Mouse (Mus musculus): ENCODE measurements around the gene H2al1d.
"Not testable (repeated sequence)": the region's sequence is repeated elsewhere in the genome, so short reads cannot be mapped to it uniquely, and the experiment has no call there.

H2al1d gene

DNA sequence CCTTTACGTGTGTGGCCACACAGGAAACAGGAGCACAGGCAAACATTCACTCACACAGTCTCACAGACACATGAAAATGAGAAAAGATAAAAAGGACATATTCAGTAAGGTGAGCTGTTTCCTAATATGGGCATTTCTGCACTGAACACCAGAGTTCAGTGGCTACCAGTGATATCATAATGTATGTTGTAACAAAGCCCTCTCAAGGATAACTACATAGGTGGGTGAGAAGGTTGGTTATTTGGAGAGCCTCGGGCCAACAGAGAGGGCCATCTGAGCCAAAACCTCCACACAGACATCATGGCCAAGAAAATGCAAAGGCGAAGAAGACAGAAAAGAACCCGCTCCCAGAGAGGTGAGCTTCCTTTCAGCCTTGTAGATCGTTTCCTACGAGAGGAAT, at the start of gene H2al1d:
H2al1d (plus strand) TSS at position 301 of the 400 bp plus-strand sequence.
- in situ Hi-C loops (cut with MseI, MboI): not testable (repeated sequence)

DNA sequence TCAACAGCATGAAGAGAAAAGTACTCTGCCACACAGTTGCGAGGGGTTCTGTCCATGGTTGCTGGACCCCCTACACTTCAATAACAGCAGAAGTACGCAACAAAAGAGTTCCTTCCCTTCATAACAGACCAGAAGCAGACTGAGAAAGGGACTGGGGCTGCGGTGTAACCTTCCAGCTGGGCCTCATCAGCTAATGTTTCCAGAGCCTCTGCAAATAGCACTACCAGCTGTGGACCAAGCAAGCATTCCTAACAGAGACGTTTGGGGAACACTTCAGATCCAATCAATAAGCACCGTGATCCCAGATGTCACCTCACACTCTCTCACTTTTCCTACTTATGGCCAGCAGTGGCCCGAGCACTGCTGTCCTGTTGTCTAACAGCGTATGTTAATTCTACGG, 43.7 kb upstream of the H2al1d start:
- in situ Hi-C loops (cut with MseI, MboI): loop anchor here in 1 of 2 experiments (25.0 kb wide), 1 partner anchor 97 kb away; no protein-coding TSS in a partner anchor

DNA sequence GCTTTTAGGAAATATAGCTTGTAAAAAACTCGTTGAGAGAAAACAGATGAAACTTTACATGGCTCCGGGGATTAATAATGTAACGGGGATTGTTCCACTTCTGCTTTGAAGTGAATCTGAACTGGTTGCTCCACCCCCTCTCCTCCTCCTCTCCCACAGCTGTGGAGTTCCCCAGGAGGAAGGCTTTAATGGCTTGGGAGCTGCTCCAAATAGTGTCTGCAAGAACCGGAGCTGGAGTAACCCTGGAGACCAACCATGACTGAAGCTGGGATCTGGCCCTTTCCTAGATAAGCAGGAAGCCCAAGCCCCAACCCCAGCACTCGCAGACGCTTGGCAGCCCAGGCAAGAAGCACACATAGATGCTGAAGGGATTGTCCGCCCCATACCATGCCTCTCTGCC, 40.8 kb upstream of the H2al1d start:
- in situ Hi-C loops (cut with MseI, MboI): loop anchor here in 1 of 2 experiments (25.0 kb wide), 1 partner anchor 95 kb away; no protein-coding TSS in a partner anchor

DNA sequence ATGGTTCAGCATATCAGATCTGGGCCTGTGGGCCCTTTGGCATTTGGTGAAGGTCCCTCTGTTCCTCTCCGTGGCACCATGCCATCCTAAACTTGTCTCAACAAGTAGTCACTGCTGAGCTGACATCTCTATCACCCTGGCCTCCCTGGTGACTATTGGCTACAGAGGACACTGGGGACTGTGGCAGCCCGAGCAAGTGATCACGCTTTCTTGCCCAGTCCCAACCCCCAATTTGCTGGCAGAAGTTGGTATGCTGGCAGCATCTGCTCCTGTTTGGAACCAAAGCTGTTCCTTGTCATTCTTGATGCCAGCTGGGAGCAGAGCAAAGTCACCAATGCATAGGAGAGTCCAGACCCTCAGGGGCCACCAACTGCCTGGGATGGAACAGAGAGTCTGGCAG, 39.5 kb upstream of the H2al1d start:
- in situ Hi-C loops (cut with MseI, MboI): loop anchor here in 1 of 2 experiments (25.0 kb wide), 1 partner anchor 93 kb away; no protein-coding TSS in a partner anchor

DNA sequence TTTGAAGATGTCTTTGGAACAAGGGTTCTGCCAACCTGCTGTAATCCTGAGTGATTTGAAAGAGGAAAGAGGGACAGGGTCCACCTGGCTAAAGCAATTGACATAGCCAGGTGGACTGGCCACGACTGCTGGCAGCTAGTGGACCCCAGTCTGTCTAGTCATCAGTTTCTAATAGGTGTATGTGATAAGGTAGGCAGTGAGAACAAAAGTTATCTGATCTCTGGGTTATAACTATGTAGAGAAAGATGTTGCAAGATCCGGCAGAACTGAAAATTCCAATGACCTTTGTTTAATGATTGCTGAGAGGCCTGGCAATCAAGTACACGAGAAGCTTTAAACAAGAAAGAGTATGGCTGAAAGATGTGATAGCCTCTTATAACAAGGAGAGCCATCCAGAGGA, 35.4 kb upstream of the H2al1d start:
- in situ Hi-C loops (cut with MseI, MboI): loop anchor here in 1 of 2 experiments (25.0 kb wide), 1 partner anchor 89 kb away; no protein-coding TSS in a partner anchor

DNA sequence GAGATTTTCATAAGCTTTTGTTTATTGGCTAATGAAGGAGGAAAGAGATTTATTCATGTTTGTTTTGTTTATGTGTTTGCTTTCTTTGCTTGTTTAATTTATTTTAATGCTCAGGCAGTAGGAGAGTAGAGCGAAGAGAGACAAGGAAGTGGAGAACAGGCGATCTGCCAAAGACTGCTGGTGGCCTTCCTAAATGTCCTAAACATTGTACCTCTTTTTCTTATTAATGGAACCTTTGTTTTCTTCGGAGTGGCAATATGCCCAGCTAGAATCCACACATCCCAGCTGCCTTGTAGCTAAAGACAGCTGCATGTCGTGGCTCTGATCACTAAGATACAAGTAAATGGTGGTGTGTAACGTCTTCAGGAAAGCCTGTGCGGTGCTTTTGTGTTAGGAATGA, 31.5 kb upstream of the H2al1d start:
- in situ Hi-C loops (cut with MseI, MboI): no loop called here

DNA sequence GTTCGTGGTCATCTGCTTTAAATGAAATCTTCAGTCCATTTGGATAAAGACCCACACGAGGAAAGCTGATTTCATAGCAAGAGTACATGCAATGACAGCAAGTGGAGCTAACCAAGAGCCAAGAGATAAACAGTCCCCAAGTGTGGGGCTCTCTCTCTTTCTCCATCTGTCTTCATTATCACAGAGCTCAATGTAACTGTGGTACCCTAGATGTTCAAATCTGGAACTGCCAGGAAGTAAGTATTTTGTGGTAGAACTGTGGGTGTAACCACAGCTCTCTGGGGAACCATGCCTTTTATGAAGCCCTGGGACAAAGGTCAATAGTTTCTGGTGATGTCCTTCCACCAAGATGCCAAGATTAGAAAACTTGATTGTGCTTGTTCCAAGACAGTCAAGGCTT, 27.9 kb upstream of the H2al1d start:
- in situ Hi-C loops (cut with MseI, MboI): loop anchor here in 1 of 2 experiments (10.0 kb wide), 1 partner anchor 74 kb away; no protein-coding TSS in a partner anchor

DNA sequence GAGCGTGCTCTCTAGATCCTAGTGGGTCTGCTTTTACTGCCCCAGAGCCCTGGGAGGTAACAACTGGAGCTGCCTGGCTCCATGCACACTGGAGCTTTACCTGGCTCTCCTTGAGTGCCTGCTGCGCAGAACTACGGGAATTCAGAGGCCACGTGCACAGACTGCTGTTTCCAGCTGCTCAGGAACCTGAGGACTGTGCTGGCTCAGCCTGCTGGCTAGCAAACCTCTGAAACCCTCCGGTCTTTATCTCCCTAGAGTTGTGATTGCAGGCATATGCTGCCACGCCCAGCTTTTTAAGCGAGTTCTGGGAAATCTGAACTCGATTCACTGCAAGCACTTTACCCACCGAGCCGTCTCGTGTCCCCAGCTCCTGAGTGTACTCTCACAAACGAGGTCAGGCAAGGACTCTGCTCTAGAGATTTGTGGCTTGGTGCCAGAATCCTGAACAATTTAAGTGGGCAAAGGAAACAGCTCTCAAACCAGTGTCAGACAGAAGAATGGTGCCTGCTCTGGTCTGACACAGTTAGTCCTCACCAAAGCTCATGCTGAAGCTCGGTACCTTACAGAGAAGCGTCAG, 20.2 kb upstream of the H2al1d start:
- in situ Hi-C loops (cut with MseI, MboI): loop anchor here in 1 of 2 experiments (10.0 kb wide), 1 partner anchor 66 kb away; no protein-coding TSS in a partner anchor

DNA sequence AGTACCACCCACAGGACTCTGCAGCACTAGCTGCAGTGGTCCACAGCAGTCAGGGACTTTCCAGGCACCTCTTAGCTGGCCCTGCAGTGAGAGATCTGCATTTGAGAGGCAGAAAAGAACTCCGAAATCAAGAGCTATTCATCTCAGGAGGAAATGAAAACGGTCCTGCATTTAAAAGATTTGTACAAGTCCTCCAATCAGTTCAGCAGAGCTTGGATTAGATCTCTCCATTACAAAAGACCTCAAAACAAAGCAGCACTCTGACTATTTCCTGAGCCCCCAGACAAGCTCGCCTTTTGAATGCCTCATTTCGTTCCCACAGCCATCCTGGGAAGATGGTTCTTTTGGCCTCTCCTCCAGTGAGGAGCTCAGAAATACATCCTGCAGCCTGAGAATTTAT, 19.4 kb upstream of the H2al1d start:
- in situ Hi-C loops (cut with MseI, MboI): loop anchor here in 1 of 2 experiments (10.0 kb wide), 1 partner anchor 66 kb away; no protein-coding TSS in a partner anchor

DNA sequence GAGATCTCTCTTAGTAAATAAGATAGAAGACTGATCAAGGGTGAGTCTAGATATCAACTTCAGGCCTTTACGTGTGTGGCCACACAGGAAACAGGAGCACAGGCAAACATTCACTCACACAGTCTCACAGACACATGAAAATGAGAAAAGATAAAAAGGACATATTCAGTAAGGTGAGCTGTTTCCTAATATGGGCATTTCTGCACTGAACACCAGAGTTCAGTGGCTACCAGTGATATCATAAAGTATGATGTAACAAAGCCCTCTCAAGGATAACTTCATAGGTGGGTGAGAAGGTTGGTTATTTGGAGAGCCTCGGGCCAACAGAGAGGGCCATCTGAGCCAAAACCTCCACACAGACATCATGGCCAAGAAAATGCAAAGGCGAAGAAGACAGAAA, 9.7 kb upstream of the H2al1d start, which contains the start of gene H2al1a:
H2al1a (plus strand) TSS at position 301 of the 400 bp plus-strand sequence.
- in situ Hi-C loops (cut with MseI, MboI): not testable (repeated sequence)

DNA sequence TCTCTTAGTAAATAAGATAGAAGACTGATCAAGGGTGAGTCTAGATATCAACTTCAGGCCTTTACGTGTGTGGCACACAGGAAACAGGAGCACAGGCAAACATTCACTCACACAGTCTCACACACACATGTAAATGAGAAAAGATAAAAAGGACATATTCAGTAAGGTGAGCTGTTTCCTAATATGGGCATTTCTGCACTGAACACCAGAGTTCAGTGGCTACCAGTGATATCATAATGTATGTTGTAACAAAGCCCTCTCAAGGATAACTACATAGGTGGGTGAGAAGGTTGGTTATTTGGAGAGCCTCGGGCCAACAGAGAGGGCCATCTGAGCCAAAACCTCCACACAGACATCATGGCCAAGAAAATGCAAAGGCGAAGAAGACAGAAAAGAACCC, 6.5 kb upstream of the H2al1d start, which contains the start of gene H2al1b:
H2al1b (plus strand) TSS at position 301 of the 400 bp plus-strand sequence.
- in situ Hi-C loops (cut with MseI, MboI): not testable (repeated sequence)

DNA sequence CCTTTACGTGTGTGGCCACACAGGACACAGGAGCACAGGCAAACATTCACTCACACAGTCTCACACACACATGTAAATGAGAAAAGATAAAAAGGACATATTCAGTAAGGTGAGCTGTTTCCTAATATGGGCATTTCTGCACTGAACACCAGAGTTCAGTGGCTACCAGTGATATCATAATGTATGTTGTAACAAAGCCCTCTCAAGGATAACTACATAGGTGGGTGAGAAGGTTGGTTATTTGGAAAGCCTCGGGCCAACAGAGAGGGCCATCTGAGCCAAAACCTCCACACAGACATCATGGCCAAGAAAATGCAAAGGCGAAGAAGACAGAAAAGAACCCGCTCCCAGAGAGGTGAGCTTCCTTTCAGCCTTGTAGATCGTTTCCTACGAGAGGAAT, 3.3 kb upstream of the H2al1d start, which contains the start of gene H2al1c:
H2al1c (plus strand) TSS at position 301 of the 400 bp plus-strand sequence.
- in situ Hi-C loops (cut with MseI, MboI): not testable (repeated sequence)

DNA sequence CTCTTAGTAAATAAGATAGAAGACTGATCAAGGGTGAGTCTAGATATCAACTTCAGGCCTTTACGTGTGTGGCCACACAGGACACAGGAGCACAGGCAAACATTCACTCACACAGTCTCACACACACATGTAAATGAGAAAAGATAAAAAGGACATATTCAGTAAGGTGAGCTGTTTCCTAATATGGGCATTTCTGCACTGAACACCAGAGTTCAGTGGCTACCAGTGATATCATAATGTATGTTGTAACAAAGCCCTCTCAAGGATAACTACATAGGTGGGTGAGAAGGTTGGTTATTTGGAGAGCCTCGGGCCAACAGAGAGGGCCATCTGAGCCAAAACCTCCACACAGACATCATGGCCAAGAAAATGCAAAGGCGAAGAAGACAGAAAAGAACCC, 3.0 kb downstream of the H2al1d start, which contains the start of gene H2al1e:
H2al1e (plus strand) TSS at position 301 of the 400 bp plus-strand sequence.
- in situ Hi-C loops (cut with MseI, MboI): not testable (repeated sequence)

DNA sequence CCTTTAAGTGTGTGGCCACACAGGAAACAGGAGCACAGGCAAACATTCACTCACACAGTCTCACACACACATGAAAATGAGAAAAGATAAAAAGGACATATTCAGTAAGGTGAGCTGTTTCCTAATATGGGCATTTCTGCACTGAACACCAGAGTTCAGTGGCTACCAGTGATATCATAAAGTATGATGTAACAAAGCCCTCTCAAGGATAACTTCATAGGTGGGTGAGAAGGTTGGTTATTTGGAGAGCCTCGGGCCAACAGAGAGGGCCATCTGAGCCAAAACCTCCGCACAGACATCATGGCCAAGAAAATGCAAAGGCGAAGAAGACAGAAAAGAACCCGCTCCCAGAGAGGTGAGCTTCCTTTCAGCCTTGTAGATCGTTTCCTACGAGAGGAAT, 6.2 kb downstream of the H2al1d start, which contains the start of gene H2al1f:
H2al1f (plus strand) TSS at position 301 of the 400 bp plus-strand sequence.
- in situ Hi-C loops (cut with MseI, MboI): not testable (repeated sequence)

DNA sequence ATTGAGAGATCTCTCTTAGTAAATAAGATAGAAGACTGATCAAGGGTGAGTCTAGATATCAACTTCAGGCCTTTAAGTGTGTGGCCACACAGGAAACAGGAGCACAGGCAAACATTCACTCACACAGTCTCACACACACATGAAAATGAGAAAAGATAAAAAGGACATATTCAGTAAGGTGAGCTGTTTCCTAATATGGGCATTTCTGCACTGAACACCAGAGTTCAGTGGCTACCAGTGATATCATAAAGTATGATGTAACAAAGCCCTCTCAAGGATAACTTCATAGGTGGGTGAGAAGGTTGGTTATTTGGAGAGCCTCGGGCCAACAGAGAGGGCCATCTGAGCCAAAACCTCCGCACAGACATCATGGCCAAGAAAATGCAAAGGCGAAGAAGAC, 9.3 kb downstream of the H2al1d start, which contains the start of gene H2al1g:
H2al1g (plus strand) TSS at position 301 of the 400 bp plus-strand sequence.
- in situ Hi-C loops (cut with MseI, MboI): not testable (repeated sequence)

DNA sequence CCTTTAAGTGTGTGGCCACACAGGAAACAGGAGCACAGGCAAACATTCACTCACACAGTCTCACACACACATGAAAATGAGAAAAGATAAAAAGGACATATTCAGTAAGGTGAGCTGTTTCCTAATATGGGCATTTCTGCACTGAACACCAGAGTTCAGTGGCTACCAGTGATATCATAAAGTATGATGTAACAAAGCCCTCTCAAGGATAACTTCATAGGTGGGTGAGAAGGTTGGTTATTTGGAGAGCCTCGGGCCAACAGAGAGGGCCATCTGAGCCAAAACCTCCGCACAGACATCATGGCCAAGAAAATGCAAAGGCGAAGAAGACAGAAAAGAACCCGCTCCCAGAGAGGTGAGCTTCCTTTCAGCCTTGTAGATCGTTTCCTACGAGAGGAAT, 12.6 kb downstream of the H2al1d start, which contains the start of gene H2al1h:
H2al1h (plus strand) TSS at position 301 of the 400 bp plus-strand sequence.
- in situ Hi-C loops (cut with MseI, MboI): not testable (repeated sequence)

DNA sequence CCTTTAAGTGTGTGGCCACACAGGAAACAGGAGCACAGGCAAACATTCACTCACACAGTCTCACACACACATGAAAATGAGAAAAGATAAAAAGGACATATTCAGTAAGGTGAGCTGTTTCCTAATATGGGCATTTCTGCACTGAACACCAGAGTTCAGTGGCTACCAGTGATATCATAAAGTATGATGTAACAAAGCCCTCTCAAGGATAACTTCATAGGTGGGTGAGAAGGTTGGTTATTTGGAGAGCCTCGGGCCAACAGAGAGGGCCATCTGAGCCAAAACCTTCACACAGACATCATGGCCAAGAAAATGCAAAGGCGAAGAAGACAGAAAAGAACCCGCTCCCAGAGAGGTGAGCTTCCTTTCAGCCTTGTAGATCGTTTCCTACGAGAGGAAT, 15.7 kb downstream of the H2al1d start, which contains the start of gene H2al1i:
H2al1i (plus strand) TSS at position 301 of the 400 bp plus-strand sequence.
- in situ Hi-C loops (cut with MseI, MboI): not testable (repeated sequence)

DNA sequence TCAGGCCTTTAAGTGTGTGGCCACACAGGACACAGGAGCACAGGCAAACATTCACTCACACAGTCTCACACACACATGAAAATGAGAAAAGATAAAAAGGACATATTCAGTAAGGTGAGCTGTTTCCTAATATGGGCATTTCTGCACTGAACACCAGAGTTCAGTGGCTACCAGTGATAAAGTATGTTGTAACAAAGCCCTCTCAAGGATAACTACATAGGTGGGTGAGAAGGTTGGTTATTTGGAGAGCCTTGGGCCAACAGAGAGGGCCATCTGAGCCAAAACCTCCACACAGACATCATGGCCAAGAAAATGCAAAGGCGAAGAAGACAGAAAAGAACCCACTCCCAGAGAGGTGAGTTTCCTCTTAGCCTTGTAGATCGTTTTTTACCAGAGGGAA, 18.9 kb downstream of the H2al1d start, which contains the start of gene H2al1j:
H2al1j (plus strand) TSS at position 301 of the 400 bp plus-strand sequence.
- in situ Hi-C loops (cut with MseI, MboI): not testable (repeated sequence)

DNA sequence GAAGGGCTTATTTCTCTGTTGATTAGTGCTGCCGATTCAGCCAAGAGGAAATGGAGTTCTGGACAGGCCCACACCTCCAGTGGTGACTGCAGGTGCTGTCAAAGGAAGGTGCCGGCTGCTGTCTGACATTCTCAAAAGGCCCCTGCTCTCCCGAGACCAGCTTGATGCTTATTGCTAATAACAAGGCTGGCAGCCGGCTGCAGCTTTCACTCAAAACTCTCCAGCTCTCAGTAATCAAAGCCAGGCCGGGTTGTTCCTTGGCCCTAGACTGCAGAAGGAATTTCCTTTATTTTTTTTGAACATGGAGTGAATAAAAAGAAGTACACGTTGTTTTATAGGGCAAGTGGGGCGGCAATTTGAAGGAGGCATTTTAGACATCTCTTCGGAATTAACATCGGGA, 37.1 kb downstream of the H2al1d start:
- in situ Hi-C loops (cut with MseI, MboI): no loop called here

DNA sequence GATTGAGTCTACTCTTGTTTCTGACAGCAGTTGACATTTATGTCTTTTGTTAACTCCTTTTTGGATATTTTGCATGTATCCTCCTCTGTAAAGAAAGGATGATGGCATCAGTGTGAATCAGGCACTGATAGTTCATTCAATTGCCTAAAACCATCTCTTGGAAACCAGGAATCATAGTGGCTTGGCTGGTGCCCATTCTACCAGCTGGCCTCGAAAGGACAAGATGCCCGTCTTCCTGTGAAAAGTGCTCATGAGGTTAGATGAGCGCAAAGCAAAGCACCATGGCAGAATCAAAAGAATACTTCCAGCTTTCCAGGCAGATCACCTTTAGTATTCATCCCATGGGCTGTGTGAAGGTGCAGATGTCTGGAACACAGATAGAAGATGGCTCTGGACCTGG, 38.1 kb downstream of the H2al1d start:
- in situ Hi-C loops (cut with MseI, MboI): no loop called here

Data from mouse trophoblast stem cell (cell line).